24 mouse cellular contexts compared by ENCODE assay signal in the genomic region with DNA sequence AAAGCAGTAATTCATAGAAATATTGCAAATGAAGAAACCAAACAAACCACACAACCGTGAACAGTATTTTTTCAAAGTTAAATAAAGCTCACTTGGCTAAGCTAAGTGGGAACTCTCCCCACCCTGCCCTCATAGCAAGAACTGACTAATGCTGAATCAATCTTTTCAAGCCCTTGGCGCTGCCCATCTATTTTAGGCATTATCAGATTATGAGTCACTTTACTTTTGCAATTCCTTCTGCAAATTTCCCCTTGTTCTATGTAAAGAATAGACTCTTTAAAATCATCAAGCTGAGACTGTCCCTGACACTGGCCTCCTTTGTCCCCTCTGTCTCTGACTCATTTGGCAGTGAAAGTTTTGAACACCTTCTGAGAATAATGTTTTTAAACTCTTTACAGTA. TPM values are rescaled to one million over a fixed set of nuclear protein-coding genes. Genes with fewer than 3 reads are reported as not detected.
DNase-seq lines count a peak whose midpoint lies in the region; ATAC-seq and TF ChIP-seq lines count a peak whose summit lies in the region.
"Had no signal": no experiment of that assay in that cellular context is flagged by ENCODE, and none has a peak within 500 bp of the region (broad histone marks: within the 10 kb centered on the region; RNA-seq: fewer than 3 reads in every experiment).

No protein-coding gene starts in this region.

- no peaks in the 10 kb centered on the region for H3K36me3 ChIP-seq in embryonic facial prominence, embryonic 14.5 days (ENCODE audit: control insufficient read depth, insufficient read depth, low read length)
- no peaks in the 10 kb centered on the region for H3K36me3 ChIP-seq in embryonic facial prominence, embryonic 10.5 days (replicated peaks)
- H3K36me3 ChIP-seq in thymus, adult 2 months (ENCODE audit: control insufficient read depth, insufficient read depth, low read length): no peaks in the 10 kb centered on the region
- no peaks in the 10 kb centered on the region for H3K36me3 ChIP-seq in heart, embryonic 10.5 days
- H3K36me3 ChIP-seq: heart, embryonic 15.5 days; kidney, embryonic 15.5 days; limb, embryonic 12.5 days; liver, embryonic 12.5 days; midbrain, embryonic 12.5 days; neural tube, embryonic 13.5 days had no signal

- no peak overlapping the region for H3K4me3 ChIP-seq in embryonic facial prominence, embryonic 14.5 days (ENCODE audit: low read depth, low read length)
- no peak overlapping the region for H3K4me3 ChIP-seq in embryonic facial prominence, embryonic 10.5 days
- H3K4me3 ChIP-seq in thymus, adult 2 months (ENCODE audit: control insufficient read depth, insufficient read depth, low read length): no peak overlapping the region
- H3K4me3 ChIP-seq in heart, embryonic 10.5 days: no peak overlapping the region
- H3K4me3 ChIP-seq: forebrain, embryonic 13.5 days; heart, embryonic 15.5 days; kidney, embryonic 15.5 days; limb, embryonic 12.5 days; liver, embryonic 12.5 days; midbrain, embryonic 12.5 days; neural tube, embryonic 13.5 days had no signal

- WGBS in embryonic facial prominence, embryonic 14.5 days: 71% methylated on average over 2 of the region's 2 CpGs
- WGBS in embryonic facial prominence, embryonic 10.5 days: 70% methylated on average over 2 of the region's 2 CpGs
- 63% methylated on average over 2 of the region's 2 CpGs for WGBS in thymus, adult 2 months
- 37% methylated on average over 2 of the region's 2 CpGs for WGBS in heart, embryonic 10.5 days

- TF ChIP-seq CTCF in thymus, adult 2 months (IDR thresholded peaks at IDR 0.05; ENCODE audit: borderline replicate concordance, control insufficient read depth, extremely low read depth, insufficient read depth, low read length, poor library complexity): no peak

- H3K4me1 ChIP-seq in embryonic facial prominence, embryonic 14.5 days (ENCODE audit: control insufficient read depth, insufficient read depth, low read length): no peaks in the 10 kb centered on the region
- H3K4me1 ChIP-seq in embryonic facial prominence, embryonic 10.5 days: no peaks in the 10 kb centered on the region
- H3K4me1 ChIP-seq in thymus, adult 2 months (replicated peaks; ENCODE audit: control insufficient read depth, insufficient read depth, low read length): no peaks in the 10 kb centered on the region
- H3K4me1 ChIP-seq in heart, embryonic 10.5 days: peaks cover 6% of the 10 kb centered on the region; the same call in 1 of the 2 replicates
- H3K4me1 ChIP-seq: forebrain, embryonic 13.5 days; kidney, embryonic 15.5 days; limb, embryonic 12.5 days; liver, embryonic 12.5 days; midbrain, embryonic 12.5 days; neural tube, embryonic 13.5 days had no signal

- peak; percentile 3 for DNase-seq in embryonic facial prominence, embryonic 14.5 days (ENCODE audit: low spot score)
- DNase-seq in embryonic facial prominence, embryonic 10.5 days (ENCODE audit: low spot score): no peak
- peak; percentile 4 to 10 for DNase-seq in urinary bladder, postnatal 36 days (ENCODE audit: low spot score in 2 of 2)
- DNase-seq in urinary bladder, postnatal 10 days (ENCODE audit: low spot score): no peak
- DNase-seq in adrenal gland, postnatal 25 days: peak; percentile 0
- DNase-seq in thymus, adult 2 months: no peak
- DNase-seq in heart, embryonic 10.5 days (ENCODE audit: low spot score): no peak
- DNase-seq in heart, adult 9 months (ENCODE audit: low spot score in 2 of 2): no peak
- DNase-seq: cerebellum, adult 18-20 months; cerebellum, postnatal 36 days; gastrocnemius, postnatal 14 days; heart, postnatal 4 days; lung, adult 2 months; thymus, postnatal 36 days had no signal

- ATAC-seq in embryonic facial prominence, embryonic 14.5 days (ENCODE audit: low read depth): no peak
- ATAC-seq: activated CD4-positive, CD25-positive, alpha-beta regulatory T cell, adult 4 months; forebrain, embryonic 13.5 days; hindbrain, embryonic 16.5 days; intestine, embryonic 16.5 days; liver, embryonic 12.5 days had no signal

- no peak overlapping the region for H3K9ac ChIP-seq in embryonic facial prominence, embryonic 14.5 days (ENCODE audit: low read depth, low read length)
- H3K9ac ChIP-seq: forebrain, embryonic 13.5 days; heart, embryonic 15.5 days; kidney, embryonic 15.5 days; limb, embryonic 12.5 days; liver, embryonic 12.5 days; midbrain, embryonic 12.5 days; neural tube, embryonic 13.5 days had no signal

- no peak overlapping the region for H3K4me2 ChIP-seq in embryonic facial prominence, embryonic 14.5 days (ENCODE audit: low read depth, low read length)
- H3K4me2 ChIP-seq: forebrain, embryonic 13.5 days; heart, embryonic 15.5 days; kidney, embryonic 15.5 days; limb, embryonic 12.5 days; liver, embryonic 12.5 days; midbrain, embryonic 12.5 days; neural tube, embryonic 13.5 days had no signal

- H3K27me3 ChIP-seq in embryonic facial prominence, embryonic 14.5 days (replicated peaks; ENCODE audit: control insufficient read depth, insufficient read depth, low read length): peaks cover 17% of the 10 kb centered on the region
- peaks cover 72% of the 10 kb centered on the region for H3K27me3 ChIP-seq in embryonic facial prominence, embryonic 10.5 days (replicated peaks; ENCODE audit: low read depth, poor library complexity, severe bottlenecking)
- no peaks in the 10 kb centered on the region for H3K27me3 ChIP-seq in thymus, adult 2 months (ENCODE audit: control insufficient read depth, insufficient read depth, low read length)
- no peaks in the 10 kb centered on the region for H3K27me3 ChIP-seq in heart, embryonic 10.5 days (ENCODE audit: insufficient read depth, poor library complexity, severe bottlenecking)
- H3K27me3 ChIP-seq: forebrain, embryonic 13.5 days; heart, embryonic 15.5 days; liver, embryonic 12.5 days had no signal

- no peak for TF ChIP-seq POLR2A in thymus, adult 2 months (IDR thresholded peaks at IDR 0.05; ENCODE audit: control insufficient read depth, extremely low read depth, insufficient read depth, low read length, poor library complexity)

- H3K9me3 ChIP-seq in embryonic facial prominence, embryonic 14.5 days (ENCODE audit: control insufficient read depth, low read length): no peaks in the 10 kb centered on the region
- no peaks in the 10 kb centered on the region for H3K9me3 ChIP-seq in embryonic facial prominence, embryonic 10.5 days
- no peaks in the 10 kb centered on the region for H3K9me3 ChIP-seq in heart, embryonic 10.5 days
- H3K9me3 ChIP-seq: forebrain, embryonic 13.5 days; heart, embryonic 15.5 days; kidney, embryonic 15.5 days; limb, embryonic 12.5 days; liver, embryonic 12.5 days; midbrain, embryonic 12.5 days; neural tube, embryonic 13.5 days had no signal

- no peak overlapping the region for H3K27ac ChIP-seq in embryonic facial prominence, embryonic 14.5 days (replicated peaks; ENCODE audit: low read depth, low read length)
- H3K27ac ChIP-seq in embryonic facial prominence, embryonic 10.5 days (replicated peaks): no peak overlapping the region
- H3K27ac ChIP-seq in thymus, adult 2 months (ENCODE audit: control insufficient read depth, insufficient read depth, low read length): no peak overlapping the region
- H3K27ac ChIP-seq in heart, embryonic 10.5 days: no peak overlapping the region
- H3K27ac ChIP-seq: forebrain, embryonic 13.5 days; heart, embryonic 15.5 days; kidney, embryonic 15.5 days; limb, embryonic 12.5 days; liver, embryonic 12.5 days; midbrain, embryonic 12.5 days; neural tube, embryonic 13.5 days had no signal

RNA-seq across cellular contexts. Expression of a gene that starts 34.5 kb away (rescaled TPM):
- 1.8 TPM in 2 replicates for polyA plus RNA-seq in embryonic facial prominence, embryonic 14.5 days (2014; fragmentation: Nextera tagmentation; extraction: Ambion mirVana)
- 1.2 TPM in 2 replicates for polyA plus RNA-seq in embryonic facial prominence, embryonic 10.5 days (2016; fragmentation: Nextera tagmentation; extraction: Ambion mirVana)
- total RNA-seq in adrenal gland, postnatal 25 days (2021): 4.2 and 6.4 TPM in 2 replicates
- 0.32 and 0.36 TPM in 2 replicates for polyA plus RNA-seq in thymus, adult 2 months (2012; rRNA removed)
- polyA plus RNA-seq in heart, embryonic 10.5 days (2016; fragmentation: Nextera tagmentation; extraction: Ambion mirVana): 7.0 and 9.0 TPM in 2 replicates
- polyA plus RNA-seq: activated CD4-positive, CD25-positive, alpha-beta regulatory T cell, adult 4 months had no signal

RNA-seq across cellular contexts. Expression of a gene that starts 35.8 kb away (rescaled TPM):
- 14.1 and 14.2 TPM in 2 replicates for polyA plus RNA-seq in embryonic facial prominence, embryonic 14.5 days (2014; fragmentation: Nextera tagmentation; extraction: Ambion mirVana)
- polyA plus RNA-seq in embryonic facial prominence, embryonic 10.5 days (2016; fragmentation: Nextera tagmentation; extraction: Ambion mirVana): 8.5 TPM in 2 replicates
- 29.4 and 31.6 TPM in 2 replicates for total RNA-seq in adrenal gland, postnatal 25 days (2021)
- polyA plus RNA-seq in thymus, adult 2 months (2012; rRNA removed): 1.3 and 1.4 TPM in 2 replicates
- 31.2 and 49.2 TPM in 2 replicates for polyA plus RNA-seq in heart, embryonic 10.5 days (2016; fragmentation: Nextera tagmentation; extraction: Ambion mirVana)
- polyA plus RNA-seq: activated CD4-positive, CD25-positive, alpha-beta regulatory T cell, adult 4 months had no signal

Comparison
In these comparisons a context has a peak if more than half of its experiments do, and no peak if none do; other contexts are left out.
1. DNase-seq: peak in embryonic facial prominence, embryonic 14.5 days (single experiment), urinary bladder, postnatal 36 days (2 of 2) and adrenal gland, postnatal 25 days (single experiment); none in embryonic facial prominence, embryonic 10.5 days (single experiment), urinary bladder, postnatal 10 days (single experiment), thymus, adult 2 months (single experiment), heart, embryonic 10.5 days (single experiment) and heart, adult 9 months (0 of 2).